Mouse (Mus musculus): Measurements from ENCODE around the gene Prpf8. TPM values are rescaled to one million over a fixed set of nuclear protein-coding genes. Genes with fewer than 3 reads are reported as not detected.

Gene Prpf8
- polyA plus RNA-seq, 1 experiment from 2014 or later: 65.0 TPM

- H3K27me3 ChIP-seq (ENCODE audit: control insufficient read depth, insufficient read depth, low read length): no peaks in the 10 kb centered on the region
- H3K4me1 ChIP-seq (ENCODE audit: control insufficient read depth, insufficient read depth, low read length): peaks cover 34% of the 10 kb centered on the region
- whole genome bisulfite sequencing: 72% methylated on average over 9 of the region's 9 CpGs
Observed at GRCm38 (mm10) chr11:75538184-75538969, 51.8 kb downstream of the Prpf8 start.

GRCm38 (mm10) chr11:75538970-75539299 lies 52.3 kb downstream of the Prpf8 start:
- Histone ChIP-seq H3K4me2 (ENCODE audit: low read depth, low read length) (no peak overlapping the region), H3K4me3 (ENCODE audit: low read depth, low read length) (no peak overlapping the region), H3K36me3 (ENCODE audit: control insufficient read depth, insufficient read depth, low read length) (no peaks in the 10 kb centered on the region; the same call in 1 of the 2 replicates), H3K4me1 (ENCODE audit: control insufficient read depth, insufficient read depth, low read length) (peaks cover 32% of the 10 kb centered on the region), H3K27me3 (ENCODE audit: control insufficient read depth, insufficient read depth, low read length) (no peaks in the 10 kb centered on the region), H3K9ac (replicated peaks; ENCODE audit: low read depth, low read length) (no peak overlapping the region), H3K9me3 (ENCODE audit: control insufficient read depth, low read length) (no peaks in the 10 kb centered on the region), H3K27ac (ENCODE audit: low read depth, low read length) (0 out of 2 replicates have a peak overlapping the region, but pooled peaks have one; percentile 0)
- ATAC-seq (ENCODE audit: low read depth): no peak
- 88% methylated on average over 13 of the region's 13 CpGs for WGBS

More at GRCm38 (mm10) chr11:75538184-75538969, 51.8 kb downstream of the Prpf8 start:
- H3K36me3 ChIP-seq (ENCODE audit: control insufficient read depth, insufficient read depth, low read length): no peaks in the 10 kb centered on the region; the same call in 1 of the 2 replicates
- H3K9ac ChIP-seq (replicated peaks; ENCODE audit: low read depth, low read length): no peak overlapping the region
- H3K4me3 ChIP-seq (ENCODE audit: low read depth, low read length): no peak overlapping the region
- no peaks in the 10 kb centered on the region for H3K9me3 ChIP-seq (ENCODE audit: control insufficient read depth, low read length)
- no peak for ATAC-seq (ENCODE audit: low read depth)
- peak overlapping the region; percentile 7; the same call in 1 of the 2 replicates for H3K27ac ChIP-seq (ENCODE audit: low read depth, low read length)
- H3K4me2 ChIP-seq (ENCODE audit: low read depth, low read length): no peak overlapping the region

GRCm38 (mm10) chr11:75540209-75540608 lies 53.6 kb downstream of the Prpf8 start:
- Histone ChIP-seq H3K4me1 (ENCODE audit: control insufficient read depth, insufficient read depth, low read length) (peaks cover 22% of the 10 kb centered on the region), H3K27ac (ENCODE audit: low read depth, low read length) (0 out of 2 replicates have a peak overlapping the region, but pooled peaks have one; percentile 7), H3K4me3 (ENCODE audit: low read depth, low read length) (no peak overlapping the region), H3K4me2 (ENCODE audit: low read depth, low read length) (no peak overlapping the region), H3K9ac (replicated peaks; ENCODE audit: low read depth, low read length) (no peak overlapping the region), H3K9me3 (ENCODE audit: control insufficient read depth, low read length) (no peaks in the 10 kb centered on the region), H3K27me3 (ENCODE audit: control insufficient read depth, insufficient read depth, low read length) (no peaks in the 10 kb centered on the region), H3K36me3 (ENCODE audit: control insufficient read depth, insufficient read depth, low read length) (peaks cover 2% of the 10 kb centered on the region)
- WGBS: 89% methylated on average over 8 of the region's 8 CpGs
- ATAC-seq (ENCODE audit: low read depth): no peak

- Histone ChIP-seq H3K4me1 (ENCODE audit: control insufficient read depth, insufficient read depth, low read length) (peaks cover 15% of the 10 kb centered on the region; the same call in 1 of the 2 replicates), H3K27ac (ENCODE audit: low read depth, low read length) (peak overlapping the region; percentile 7; the same call in 1 of the 2 replicates), H3K36me3 (ENCODE audit: control insufficient read depth, insufficient read depth, low read length) (peaks cover 9% of the 10 kb centered on the region), H3K4me3 (ENCODE audit: low read depth, low read length) (no peak overlapping the region), H3K9me3 (ENCODE audit: control insufficient read depth, low read length) (no peaks in the 10 kb centered on the region), H3K27me3 (ENCODE audit: control insufficient read depth, insufficient read depth, low read length) (no peaks in the 10 kb centered on the region), H3K4me2 (ENCODE audit: low read depth, low read length) (no peak overlapping the region), H3K9ac (replicated peaks; ENCODE audit: low read depth, low read length) (no peak overlapping the region)
- 69% methylated on average over 19 of the region's 19 CpGs for WGBS
- no peak for ATAC-seq (ENCODE audit: low read depth)
Observed at GRCm38 (mm10) chr11:75540710-75541581, 54.3 kb downstream of the Prpf8 start.

- no peak for ATAC-seq (ENCODE audit: low read depth)
- H3K36me3 ChIP-seq (ENCODE audit: control insufficient read depth, insufficient read depth, low read length): peaks cover 20% of the 10 kb centered on the region; the same call in 1 of the 2 replicates
- WGBS: 85% methylated on average over 9 of the region's 9 CpGs
Observed at GRCm38 (mm10) chr11:75544713-75545112, 58.1 kb downstream of the Prpf8 start.

GRCm38 (mm10) chr11:75546057-75546456 lies 59.4 kb downstream of the Prpf8 start:
- Histone ChIP-seq H3K9ac (replicated peaks; ENCODE audit: low read depth, low read length) (no peak overlapping the region), H3K27ac (ENCODE audit: low read depth, low read length) (no peak overlapping the region), H3K9me3 (ENCODE audit: control insufficient read depth, low read length) (no peaks in the 10 kb centered on the region), H3K4me3 (ENCODE audit: low read depth, low read length) (no peak overlapping the region), H3K4me1 (ENCODE audit: control insufficient read depth, insufficient read depth, low read length) (peaks cover 9% of the 10 kb centered on the region), H3K27me3 (ENCODE audit: control insufficient read depth, insufficient read depth, low read length) (no peaks in the 10 kb centered on the region), H3K36me3 (ENCODE audit: control insufficient read depth, insufficient read depth, low read length) (peaks cover 20% of the 10 kb centered on the region; the same call in 1 of the 2 replicates), H3K4me2 (ENCODE audit: low read depth, low read length) (no peak overlapping the region)
- ATAC-seq (ENCODE audit: low read depth): no peak
- 73% methylated on average over 4 of the region's 4 CpGs for WGBS

More at GRCm38 (mm10) chr11:75544713-75545112, 58.1 kb downstream of the Prpf8 start:
- Histone ChIP-seq H3K27ac (ENCODE audit: low read depth, low read length) (no peak overlapping the region), H3K9me3 (ENCODE audit: control insufficient read depth, low read length) (no peaks in the 10 kb centered on the region), H3K4me1 (ENCODE audit: control insufficient read depth, insufficient read depth, low read length) (peaks cover 10% of the 10 kb centered on the region; the same call in 1 of the 2 replicates), H3K9ac (replicated peaks; ENCODE audit: low read depth, low read length) (no peak overlapping the region), H3K27me3 (ENCODE audit: control insufficient read depth, insufficient read depth, low read length) (no peaks in the 10 kb centered on the region), H3K4me2 (ENCODE audit: low read depth, low read length) (no peak overlapping the region), H3K4me3 (ENCODE audit: low read depth, low read length) (no peak overlapping the region)

- 47% methylated on average over 5 of the region's 5 CpGs for WGBS
- Histone ChIP-seq H3K27me3 (ENCODE audit: control insufficient read depth, insufficient read depth, low read length) (no peaks in the 10 kb centered on the region), H3K27ac (ENCODE audit: low read depth, low read length) (no peak overlapping the region), H3K9me3 (ENCODE audit: control insufficient read depth, low read length) (no peaks in the 10 kb centered on the region), H3K9ac (replicated peaks; ENCODE audit: low read depth, low read length) (no peak overlapping the region), H3K4me2 (ENCODE audit: low read depth, low read length) (no peak overlapping the region), H3K4me3 (ENCODE audit: low read depth, low read length) (no peak overlapping the region), H3K4me1 (ENCODE audit: control insufficient read depth, insufficient read depth, low read length) (peaks cover 18% of the 10 kb centered on the region), H3K36me3 (ENCODE audit: control insufficient read depth, insufficient read depth, low read length) (peaks cover 27% of the 10 kb centered on the region)
- no peak for ATAC-seq (ENCODE audit: low read depth)
Observed at GRCm38 (mm10) chr11:75549658-75550111, 63.1 kb downstream of the Prpf8 start.

- ATAC-seq (ENCODE audit: low read depth): peak; percentile 78
- H3K4me2 ChIP-seq (ENCODE audit: low read depth, low read length): no peak overlapping the region
- H3K4me3 ChIP-seq (ENCODE audit: low read depth, low read length): no peak overlapping the region
- no peaks in the 10 kb centered on the region for H3K27me3 ChIP-seq (ENCODE audit: control insufficient read depth, insufficient read depth, low read length)
- H3K4me1 ChIP-seq (ENCODE audit: control insufficient read depth, insufficient read depth, low read length): peaks cover 18% of the 10 kb centered on the region
- H3K27ac ChIP-seq (ENCODE audit: low read depth, low read length): peak overlapping the region; percentile 48; the same call in 1 of the 2 replicates
- H3K9me3 ChIP-seq (ENCODE audit: control insufficient read depth, low read length): no peaks in the 10 kb centered on the region
- WGBS: 48% methylated on average over 12 of the region's 12 CpGs
- no peak overlapping the region for H3K9ac ChIP-seq (replicated peaks; ENCODE audit: low read depth, low read length)
- H3K36me3 ChIP-seq (ENCODE audit: control insufficient read depth, insufficient read depth, low read length): peaks cover 23% of the 10 kb centered on the region
Observed at GRCm38 (mm10) chr11:75550200-75550946, 63.8 kb downstream of the Prpf8 start.

Measured in neural tube, embryonic 14.5 days (tissue).